Mouse (Mus musculus) kidney, adult 11 months (tissue): Measurements from ENCODE around the gene Prkd3.

Experiments
- DNase-seq: peaks from one replicate; pipeline ENCODE4 v3.0.0; 2022

Prkd3 gene

GRCm38 (mm10) chr17:78917696-78918095 is 102.9 kb downstream of the Prkd3 start:
- no peak for DNase-seq

- no peak for DNase-seq
Measured at GRCm38 (mm10) chr17:78916899-78917298, 103.7 kb downstream of the Prkd3 start.

GRCm38 (mm10) chr17:78916369-78916813 is 104.2 kb downstream of the Prkd3 start, which contains the start of gene Cebpzos:
Gene Cebpzos (plus strand): TSS chr17:78916500.
- DNase-seq = peak; percentile 94

- no peak for DNase-seq
Measured at GRCm38 (mm10) chr17:78915772-78916171, 104.8 kb downstream of the Prkd3 start.

GRCm38 (mm10) chr17:78913921-78914320 is 106.7 kb downstream of the Prkd3 start:
- DNase-seq = no peak

GRCm38 (mm10) chr17:78912861-78913281 is 107.7 kb downstream of the Prkd3 start:
- DNase-seq = no peak

GRCm38 (mm10) chr17:78909374-78909773 is 111.2 kb downstream of the Prkd3 start:
- no peak for DNase-seq

GRCm38 (mm10) chr17:78906892-78907291 is 113.7 kb downstream of the Prkd3 start, which contains the start of gene Sult6b1:
Gene Sult6b1 (minus strand): TSS chr17:78906992.
- no peak for DNase-seq

GRCm38 (mm10) chr17:78903158-78903557 is 117.5 kb downstream of the Prkd3 start:
- no peak for DNase-seq
